Mouse (Mus musculus) cerebellum, adult 2 months (tissue): ENCODE measurements at regions not wholly inside any gene's neighbourhood (a gene's known extent, or its start where the extent isn't known, plus 50 kb on each side); places are given as distances from the start of the nearest gene placed in this dataset.

Experiments
- CTCF ChIP-seq: fragments of 200-500 bp; IDR thresholded peaks from 2 replicates; pipeline ENCODE4 v1.5.1; 2011; ENCODE audit warnings: low read depth, mild to moderate bottlenecking, control low read depth, low read length, moderate library complexity, borderline replicate concordance; ENCODE audit not compliant: insufficient read depth
- POLR2A ChIP-seq: fragments of 200-500 bp; IDR thresholded peaks from 2 replicates; pipeline ENCODE4 v1.6.1; 2011; ENCODE audit warnings: low read length, control low read depth, borderline replicate concordance; ENCODE audit not compliant: insufficient read depth

DNA sequence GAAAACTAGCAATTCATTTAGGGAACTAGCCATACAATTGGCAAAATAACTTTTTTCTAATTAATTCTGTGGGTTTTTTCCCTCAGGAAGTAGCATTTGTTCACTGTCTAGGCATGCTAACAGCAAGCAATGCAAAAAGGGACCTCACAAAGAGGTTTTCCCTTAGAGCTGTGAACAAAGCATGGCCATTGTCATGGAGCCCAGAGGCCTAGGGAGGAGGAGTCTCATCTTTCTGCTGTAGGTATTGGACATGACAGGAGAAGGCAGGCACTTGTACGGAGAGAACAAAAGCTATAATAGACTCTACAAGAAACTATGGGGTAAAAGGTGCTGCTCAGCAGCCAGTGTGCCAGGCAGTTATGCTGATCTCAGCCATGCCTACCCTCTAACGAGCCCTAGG is 666.8 kb upstream of the Igfbp3 start:
- no peak for TF ChIP-seq CTCF
- no peak for TF ChIP-seq POLR2A
